In genomic region chr12:31503211-31503610, GRCm38 (mm10) we compare ENCODE assay signal across 22 mouse cellular contexts. TPM values are rescaled to one million over a fixed set of nuclear protein-coding genes. Genes with fewer than 3 reads are reported as not detected.
A peak's percentile ranks its signal among the peaks of the same experiment; 100 is the strongest.
DNase-seq lines count a peak whose midpoint lies in the region; ATAC-seq and TF ChIP-seq lines count a peak whose summit lies in the region.
"Had no signal": no experiment of that assay in that cellular context is flagged by ENCODE, and none has a peak within 500 bp of the region (broad histone marks: within the 10 kb centered on the region; RNA-seq: fewer than 3 reads in every experiment).

No protein-coding gene starts in this region.

- H3K9me3 ChIP-seq in intestine, postnatal 0 days (ENCODE audit: control insufficient read depth): no peaks in the 10 kb centered on the region
- no peaks in the 10 kb centered on the region for H3K9me3 ChIP-seq in intestine, embryonic 16.5 days (ENCODE audit: control insufficient read depth, low read length)
- H3K9me3 ChIP-seq in midbrain, postnatal 0 days (ENCODE audit: low read length): no peaks in the 10 kb centered on the region
- H3K9me3 ChIP-seq in midbrain, embryonic 13.5 days: no peaks in the 10 kb centered on the region
- H3K9me3 ChIP-seq: heart, embryonic 10.5 days; liver, embryonic 13.5 days had no signal

- H3K4me3 ChIP-seq in intestine, postnatal 0 days (ENCODE audit: low read depth, low read length): no peak overlapping the region
- no peak overlapping the region for H3K4me3 ChIP-seq in intestine, embryonic 16.5 days (ENCODE audit: low read length)
- H3K4me3 ChIP-seq in midbrain, postnatal 0 days (ENCODE audit: low read depth, low read length): no peak overlapping the region
- H3K4me3 ChIP-seq in midbrain, embryonic 13.5 days (replicated peaks): no peak overlapping the region
- H3K4me3 ChIP-seq in bone marrow, adult 2 months (replicated peaks; ENCODE audit: control insufficient read depth, low read depth, low read length): no peak overlapping the region
- H3K4me3 ChIP-seq: heart, embryonic 10.5 days; liver, embryonic 13.5 days; myocyte had no signal

- no peaks in the 10 kb centered on the region for H3K27me3 ChIP-seq in intestine, postnatal 0 days (replicated peaks; ENCODE audit: control insufficient read depth, insufficient read depth, low read length)
- no peaks in the 10 kb centered on the region for H3K27me3 ChIP-seq in intestine, embryonic 16.5 days (replicated peaks; ENCODE audit: control insufficient read depth, insufficient read depth, low read length)
- no peaks in the 10 kb centered on the region for H3K27me3 ChIP-seq in midbrain, postnatal 0 days (ENCODE audit: insufficient read depth, low read length)
- no peaks in the 10 kb centered on the region for H3K27me3 ChIP-seq in midbrain, embryonic 13.5 days
- H3K27me3 ChIP-seq: liver, embryonic 13.5 days had no signal

- H3K27ac ChIP-seq in intestine, postnatal 0 days (ENCODE audit: low read depth, low read length): no peak overlapping the region
- H3K27ac ChIP-seq in intestine, embryonic 16.5 days (ENCODE audit: low read length): no peak overlapping the region
- H3K27ac ChIP-seq in midbrain, postnatal 0 days (ENCODE audit: low read depth, low read length): no peak overlapping the region
- H3K27ac ChIP-seq in midbrain, embryonic 13.5 days: no peak overlapping the region
- H3K27ac ChIP-seq in bone marrow, adult 2 months (ENCODE audit: control insufficient read depth, insufficient read depth, low read depth, low read length, poor library complexity): no peak overlapping the region
- H3K27ac ChIP-seq: heart, embryonic 10.5 days; liver, embryonic 13.5 days had no signal

- no peaks in the 10 kb centered on the region for H3K4me1 ChIP-seq in intestine, postnatal 0 days (replicated peaks; ENCODE audit: control insufficient read depth, insufficient read depth, low read length)
- no peaks in the 10 kb centered on the region; the same call in 1 of the 2 replicates for H3K4me1 ChIP-seq in intestine, embryonic 16.5 days (ENCODE audit: control insufficient read depth, insufficient read depth, low read length)
- no peaks in the 10 kb centered on the region for H3K4me1 ChIP-seq in midbrain, postnatal 0 days (ENCODE audit: insufficient read depth, low read length)
- H3K4me1 ChIP-seq in midbrain, embryonic 13.5 days (replicated peaks): peaks cover 10% of the 10 kb centered on the region
- H3K4me1 ChIP-seq in bone marrow, adult 2 months (ENCODE audit: control insufficient read depth, insufficient read depth, low read length): peaks cover 1% of the 10 kb centered on the region; the same call in 1 of the 2 replicates

- no peak overlapping the region for H3K4me2 ChIP-seq in intestine, postnatal 0 days (replicated peaks; ENCODE audit: low read depth)
- no peak overlapping the region for H3K4me2 ChIP-seq in intestine, embryonic 16.5 days (ENCODE audit: low read depth, low read length)
- no peak overlapping the region for H3K4me2 ChIP-seq in midbrain, postnatal 0 days (ENCODE audit: low read depth, low read length, poor library complexity, severe bottlenecking)
- H3K4me2 ChIP-seq in midbrain, embryonic 13.5 days (replicated peaks): no peak overlapping the region
- H3K4me2 ChIP-seq: liver, embryonic 13.5 days; midbrain, embryonic 11.5 days had no signal

- ATAC-seq in intestine, postnatal 0 days: no peak
- no peak for ATAC-seq in intestine, embryonic 16.5 days
- ATAC-seq in midbrain, postnatal 0 days (ENCODE audit: low FRiP score): no peak
- ATAC-seq in midbrain, embryonic 13.5 days: no peak
- ATAC-seq: forebrain, embryonic 16.5 days; inflammation-experienced regulatory T-cells, adult 6 months had no signal

- TF ChIP-seq POLR2A in bone marrow, adult 2 months (IDR thresholded peaks at IDR 0.05; ENCODE audit: borderline replicate concordance, control insufficient read depth, low read depth, low read length): no peak

- no peaks in the 10 kb centered on the region for H3K36me3 ChIP-seq in intestine, postnatal 0 days (ENCODE audit: control insufficient read depth, insufficient read depth)
- H3K36me3 ChIP-seq in intestine, embryonic 16.5 days (ENCODE audit: control insufficient read depth, insufficient read depth, low read length): no peaks in the 10 kb centered on the region
- no peaks in the 10 kb centered on the region for H3K36me3 ChIP-seq in midbrain, postnatal 0 days (ENCODE audit: insufficient read depth, low read length)
- no peaks in the 10 kb centered on the region for H3K36me3 ChIP-seq in midbrain, embryonic 13.5 days
- H3K36me3 ChIP-seq: heart, embryonic 10.5 days; liver, embryonic 13.5 days had no signal

- peak; percentile 60 for TF ChIP-seq CTCF in intestine, postnatal 0 days (IDR thresholded peaks at IDR 0.05; ENCODE audit: low read depth)
- TF ChIP-seq CTCF in midbrain, postnatal 0 days (IDR thresholded peaks at IDR 0.05): peak; percentile 62
- TF ChIP-seq CTCF in bone marrow, adult 2 months (IDR thresholded peaks at IDR 0.05; ENCODE audit: control insufficient read depth, insufficient read depth, low read length): 0 out of 2 replicates have a peak, but pooled peaks have one; percentile 15

- no peak for DNase-seq in midbrain, postnatal 0 days (ENCODE audit: low spot score)
- no peak for DNase-seq in cerebellum, adult 9-10 months
- DNase-seq in thymus, postnatal 36 days: no peak
- DNase-seq: adrenal gland, postnatal 10 days; cerebellum, adult 9-11 months; gastrocnemius, postnatal 25 days; heart, postnatal 36 days; kidney, postnatal 14 days; left cerebral cortex, postnatal 4 days; liver, embryonic 13.5 days; lung, postnatal 4 days had no signal

- H3K9ac ChIP-seq in intestine, postnatal 0 days (ENCODE audit: low read depth, low read length): no peak overlapping the region
- H3K9ac ChIP-seq in intestine, embryonic 16.5 days (ENCODE audit: low read depth, low read length): no peak overlapping the region
- H3K9ac ChIP-seq in midbrain, postnatal 0 days (replicated peaks; ENCODE audit: low read length, poor library complexity, severe bottlenecking): no peak overlapping the region
- H3K9ac ChIP-seq in midbrain, embryonic 13.5 days (replicated peaks): no peak overlapping the region
- H3K9ac ChIP-seq: liver, embryonic 13.5 days had no signal

RNA-seq across cellular contexts. Expression of gene Cbll1, which starts 3.8 kb away (rescaled TPM):
- 9.6 TPM in 2 replicates for polyA plus RNA-seq in intestine, postnatal 0 days (2015; fragmentation: Nextera tagmentation; extraction: Ambion mirVana)
- 10.9 and 12.1 TPM in 2 replicates for polyA plus RNA-seq in intestine, embryonic 16.5 days (2015; fragmentation: Nextera tagmentation; extraction: Ambion mirVana)
- 19.5 and 25.2 TPM in 2 replicates for total RNA-seq in midbrain, postnatal 0 days (2014; rRNA removed)
- 17.4 and 17.7 TPM in 2 replicates for polyA plus RNA-seq in midbrain, postnatal 0 days (2015; fragmentation: Nextera tagmentation; extraction: Ambion mirVana)
- 18.7 and 19.5 TPM in 2 replicates for polyA plus RNA-seq in midbrain, embryonic 13.5 days (2015; fragmentation: Nextera tagmentation; extraction: Ambion mirVana)
- polyA plus RNA-seq in bone marrow, adult 2 months (2011; ENCODE audit: insufficient read depth, insufficient read length, low replicate concordance, missing spikeins): 6.1 and 7.7 TPM in 2 replicates

RNA-seq across cellular contexts. Expression of gene Slc26a4, which starts 56.6 kb away (rescaled TPM):
- 0.16 and 0.27 TPM in 2 replicates for polyA plus RNA-seq in intestine, postnatal 0 days (2015; fragmentation: Nextera tagmentation; extraction: Ambion mirVana)
- polyA plus RNA-seq in intestine, embryonic 16.5 days (2015; fragmentation: Nextera tagmentation; extraction: Ambion mirVana): 0.16 and 0.17 TPM in 2 replicates
- 0.05 and 0.33 TPM in 2 replicates for total RNA-seq in midbrain, postnatal 0 days (2014; rRNA removed)
- polyA plus RNA-seq in midbrain, postnatal 0 days (2015; fragmentation: Nextera tagmentation; extraction: Ambion mirVana): 0.10 TPM in 1 of 2 replicates, not detected in the other
- polyA plus RNA-seq in midbrain, embryonic 13.5 days (2015; fragmentation: Nextera tagmentation; extraction: Ambion mirVana): 0.05 TPM in 1 of 2 replicates, not detected in the other
- 0.50 TPM in 1 of 2 replicates, not detected in the other for polyA plus RNA-seq in bone marrow, adult 2 months (2011; ENCODE audit: insufficient read depth, insufficient read length, low replicate concordance, missing spikeins)
- total RNA-seq: gastrocnemius, postnatal 25 days had no signal
- polyA plus RNA-seq: forebrain, embryonic 16.5 days; inflammation-experienced regulatory T-cells, adult 6 months; liver, embryonic 13.5 days; midbrain, embryonic 11.5 days; spleen, adult 2 months; urinary bladder, adult 2 months had no signal
